Mouse (Mus musculus) adrenal gland, postnatal 0 days (tissue): ENCODE measurements around the gene Ushbp1. TPM values are rescaled to one million over a fixed set of nuclear protein-coding genes. Genes with fewer than 3 reads are reported as not detected.

Experiments used
- polyA plus RNA-seq: library from polyadenylated mRNA; unstranded; fragments of >200 nt; fragmentation: Nextera tagmentation; extraction: Ambion mirVana; gene quantifications from 2 replicates; pipeline ENCODE4 v1.2.1, GENCODE M21; 2015

Gene Ushbp1
- polyA plus RNA-seq, result 6.3 and 13.0 TPM in 2 replicates

DNA sequence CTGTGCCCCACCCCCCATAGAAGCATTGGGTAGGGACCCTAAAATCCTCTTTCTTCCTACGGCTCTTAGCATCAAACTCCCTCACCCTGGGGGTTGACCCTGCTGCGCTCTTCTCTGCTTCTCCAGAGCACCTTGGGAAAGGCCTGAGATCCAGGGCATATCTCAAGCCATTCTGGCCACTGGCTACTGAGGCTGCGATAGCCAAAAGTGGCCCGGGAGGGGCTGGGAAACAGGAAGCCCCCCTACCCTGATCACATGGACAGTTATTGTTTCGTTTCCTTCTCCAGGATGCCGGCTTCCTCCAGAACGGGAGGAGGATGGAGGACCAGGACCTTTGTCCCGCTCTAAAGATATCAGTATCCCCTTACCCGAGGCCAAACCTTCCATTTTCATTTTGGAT is at the start of gene Ushbp1:
Ushbp1 (minus strand) TSS at position 174 of the 400 bp plus-strand sequence.

DNA sequence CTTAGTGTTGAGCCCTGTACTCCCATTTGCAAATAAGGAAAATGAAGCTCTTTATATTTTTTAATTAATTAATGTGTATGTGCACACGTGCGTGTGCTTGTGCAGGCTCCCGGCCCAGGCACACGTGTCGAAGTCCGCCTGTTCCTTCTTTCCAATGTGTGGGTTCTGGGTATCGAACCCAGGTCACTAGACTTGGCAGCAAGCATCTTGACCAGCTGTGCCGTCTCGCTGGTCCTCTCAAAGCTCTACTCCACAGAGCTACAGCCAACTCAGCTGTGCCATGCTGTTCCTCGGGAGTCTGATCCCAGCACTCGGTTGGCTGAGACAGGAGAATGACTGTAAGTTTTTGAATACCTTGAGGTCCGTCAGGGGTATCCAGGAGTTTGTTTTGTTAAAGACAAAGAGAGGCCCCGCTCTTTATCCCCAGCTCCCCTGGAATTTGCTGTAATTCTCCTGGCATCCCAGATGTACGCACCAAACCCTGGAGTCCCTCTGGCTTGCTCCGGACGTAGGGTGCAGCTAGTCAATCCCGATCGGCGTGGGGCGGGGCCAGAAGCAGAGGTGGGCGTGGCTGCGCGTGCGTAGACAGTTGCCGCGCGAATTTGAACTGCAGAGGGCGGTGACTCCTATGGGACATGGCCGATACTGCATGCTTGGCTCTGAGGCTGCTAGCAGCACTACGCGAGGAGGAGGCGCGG is 9.9 kb upstream of the Ushbp1 start, which contains the start of gene Ankle1:
Ankle1 (plus strand) TSS at position 610 of the 698 bp plus-strand sequence.

GRCm38 (mm10) chr8:71396639-71397305 is 1.2 kb upstream of the Ushbp1 start, which contains the start of gene Babam1:
Babam1 (plus strand) TSS chr8:71396861.

DNA sequence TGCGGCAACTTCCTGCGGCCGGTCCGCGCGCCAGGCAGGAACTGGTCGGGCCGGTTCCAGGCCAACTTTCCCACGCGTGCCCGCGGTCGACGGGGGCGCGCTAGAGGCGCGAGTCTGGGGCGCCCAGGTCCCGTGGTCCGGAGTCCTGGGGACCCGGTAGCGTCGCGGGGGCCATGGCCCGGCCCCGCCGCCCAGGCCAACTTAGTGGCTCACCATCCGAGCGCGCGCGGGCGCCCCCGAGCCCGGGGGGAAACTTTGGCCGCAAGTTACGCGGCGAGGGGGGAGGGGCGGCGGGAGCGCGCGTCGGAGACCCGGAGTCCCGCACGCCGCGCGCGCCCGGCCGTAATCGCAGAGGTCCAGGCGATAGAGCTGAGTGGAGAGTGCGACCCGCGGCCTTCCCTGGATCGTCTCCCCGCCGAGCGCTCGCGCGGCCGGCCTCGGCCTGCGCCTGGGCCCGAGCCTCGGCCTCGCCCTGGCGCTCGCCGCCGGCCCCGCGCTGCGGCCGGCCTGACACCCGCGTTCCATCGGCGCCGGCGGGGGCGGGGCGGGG is 14.1 kb downstream of the Ushbp1 start, which contains the start of gene Nr2f6:
Nr2f6 (minus strand) TSS at position 540 of the 550 bp plus-strand sequence.

GRCm38 (mm10) chr8:71371236-71371848 is 24.3 kb downstream of the Ushbp1 start, which contains the start of gene Ocel1:
Ocel1 (plus strand) TSS chr8:71371298.

GRCm38 (mm10) chr8:71366771-71367528 is 28.7 kb downstream of the Ushbp1 start, which contains the start of gene Use1:
Use1 (plus strand) TSS chr8:71366848.

Other genes with a start within 250 kb of the Ushbp1 start
- gene Myo9b, start 123.1 kb downstream of the Ushbp1 start, polyA plus RNA-seq, result 6.9 and 8.4 TPM in 2 replicates
- 16.6 and 24.7 TPM in 2 replicates for gene Haus8, start 122.9 kb downstream of the Ushbp1 start, polyA plus RNA-seq
- gene Use1, start 29.0 kb downstream of the Ushbp1 start, polyA plus RNA-seq, result 227 and 256 TPM in 2 replicates
- gene Ocel1, start 24.5 kb downstream of the Ushbp1 start, polyA plus RNA-seq, result 6.7 and 12.3 TPM in 2 replicates
- gene Nr2f6, start 13.8 kb downstream of the Ushbp1 start, polyA plus RNA-seq, result 51.9 and 63.0 TPM in 2 replicates
- 78.6 and 106 TPM in 2 replicates for gene Babam1, start 1.1 kb upstream of the Ushbp1 start, polyA plus RNA-seq
- 5.0 and 7.8 TPM in 2 replicates for gene Ankle1, start 10.2 kb upstream of the Ushbp1 start, polyA plus RNA-seq
- 65.5 and 72.8 TPM in 2 replicates for gene Abhd8, start 67.9 kb upstream of the Ushbp1 start, polyA plus RNA-seq
- gene Mrpl34, start 69.2 kb upstream of the Ushbp1 start, polyA plus RNA-seq, result 169 and 185 TPM in 2 replicates
- 75.4 and 78.6 TPM in 2 replicates for gene Dda1, start 73.4 kb upstream of the Ushbp1 start, polyA plus RNA-seq
- 3.3 and 4.4 TPM in 2 replicates for gene Ano8, start 90.2 kb upstream of the Ushbp1 start, polyA plus RNA-seq
- gene Gtpbp3, start 92.3 kb upstream of the Ushbp1 start, polyA plus RNA-seq, result 9.8 and 11.8 TPM in 2 replicates
- gene Plvap, start 116.0 kb upstream of the Ushbp1 start, polyA plus RNA-seq, result 65.2 and 131 TPM in 2 replicates
- gene Ccdc194, start 129.9 kb upstream of the Ushbp1 start, polyA plus RNA-seq, result not detected in 2 replicates
- gene Bst2, start 141.7 kb upstream of the Ushbp1 start, polyA plus RNA-seq, result 85.3 and 125 TPM in 2 replicates
- gene Mvb12a, start 147.1 kb upstream of the Ushbp1 start, polyA plus RNA-seq, result 141 TPM in 2 replicates
- 7.8 and 15.0 TPM in 2 replicates for gene Tmem221, start 163.1 kb upstream of the Ushbp1 start, polyA plus RNA-seq
- gene Nxnl1, start 170.8 kb upstream of the Ushbp1 start, polyA plus RNA-seq, result 0.24 and 0.70 TPM in 2 replicates
- 38.9 and 85.2 TPM in 2 replicates for gene Slc27a1, start 173.1 kb upstream of the Ushbp1 start, polyA plus RNA-seq
- 274 and 329 TPM in 2 replicates for gene Pgls, start 196.4 kb upstream of the Ushbp1 start, polyA plus RNA-seq
- 0.90 and 1.8 TPM in 2 replicates for gene Fam129c, start 201.8 kb upstream of the Ushbp1 start, polyA plus RNA-seq
- gene Colgalt1, start 215.2 kb upstream of the Ushbp1 start, polyA plus RNA-seq, result 53.2 and 58.1 TPM in 2 replicates